Mouse (Mus musculus): ENCODE results near the gene 4933402N03Rik.

Gene 4933402N03Rik

DNA sequence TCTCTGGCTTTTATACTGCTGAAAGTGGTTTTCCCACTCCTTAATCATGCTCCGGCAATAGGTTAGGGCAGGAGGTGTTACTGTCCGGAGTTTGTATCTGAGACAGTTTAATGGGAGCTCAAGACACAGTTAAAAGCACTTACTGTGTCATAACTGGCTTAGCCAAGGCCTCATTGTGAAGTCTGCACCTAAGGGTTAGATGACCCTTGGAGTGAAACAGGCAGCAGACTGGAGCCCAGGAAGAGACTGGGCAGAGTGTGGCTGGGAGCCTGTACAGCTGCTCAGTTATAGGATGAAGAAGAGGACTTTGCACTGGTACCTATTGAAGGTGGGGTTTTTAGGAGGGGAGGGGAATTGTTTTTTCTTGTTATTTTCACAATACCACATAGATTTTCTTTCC lies at the start of gene 4933402N03Rik:
TSS of gene 4933402N03Rik (minus strand) at position 101 of the 400 bp plus-strand sequence.
- DNase-seq (ENCODE audit: low read depth, low spot score): no peak

GRCm38 (mm10) chr7:131187996-131188395 lies 41.9 kb upstream of the 4933402N03Rik start:
- DNase-seq (ENCODE audit: low read depth, low spot score): no peak

- no peak for DNase-seq (ENCODE audit: low read depth, low spot score)
Measured at GRCm38 (mm10) chr7:131187047-131187446, 40.9 kb upstream of the 4933402N03Rik start.

DNA sequence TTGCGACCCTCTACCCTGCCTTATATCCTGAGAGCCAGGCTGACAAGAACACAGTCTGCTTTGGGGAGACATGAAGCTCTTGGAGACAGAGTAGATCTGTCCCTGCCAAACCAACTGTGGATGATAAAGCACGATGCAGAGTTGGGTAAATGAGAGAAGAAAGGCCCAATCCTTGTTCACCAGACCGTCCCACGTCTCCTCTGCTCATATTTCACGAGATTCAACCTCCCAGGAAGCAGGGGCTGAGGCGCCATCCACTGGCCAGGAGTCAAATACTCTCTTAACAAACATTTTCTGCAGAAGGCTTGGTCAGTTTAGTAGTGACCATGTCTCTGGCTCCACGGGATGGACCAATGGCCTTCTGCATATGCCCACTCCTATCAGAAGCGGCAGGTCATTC lies 38.2 kb upstream of the 4933402N03Rik start:
- no peak for DNase-seq (ENCODE audit: low read depth, low spot score)

- DNase-seq (ENCODE audit: low read depth, low spot score): peak; percentile 63
Measured at GRCm38 (mm10) chr7:131182685-131183084, 36.6 kb upstream of the 4933402N03Rik start.

- no peak for DNase-seq (ENCODE audit: low read depth, low spot score)
Measured at GRCm38 (mm10) chr7:131174121-131174520, 28.0 kb upstream of the 4933402N03Rik start, which contains the start of gene 5430419D17Rik. 5430419D17Rik (plus strand) TSS chr7:131174402.

DNA sequence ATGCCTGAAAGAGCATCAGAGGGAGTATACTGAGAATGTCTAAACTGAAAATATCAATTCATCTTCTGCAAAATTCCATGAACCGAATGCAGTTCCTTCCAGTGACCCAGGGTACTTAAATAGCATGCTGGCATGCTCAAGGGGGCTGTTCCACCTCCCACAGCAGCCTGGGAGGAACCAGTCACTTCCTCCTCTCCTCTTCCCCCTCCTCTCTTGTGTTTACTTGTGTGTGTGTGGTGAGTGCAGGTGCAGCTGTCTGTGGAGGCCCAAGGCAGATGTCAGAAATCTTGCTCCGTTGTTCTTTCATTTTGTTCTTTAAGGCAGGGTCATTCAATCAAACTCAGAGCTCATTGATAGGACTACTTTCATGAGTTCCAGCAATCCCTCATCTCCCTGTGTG lies 23.0 kb upstream of the 4933402N03Rik start:
- DNase-seq (ENCODE audit: low read depth, low spot score): no peak

- no peak for DNase-seq (ENCODE audit: low read depth, low spot score)
Measured at GRCm38 (mm10) chr7:131167771-131168170, 21.7 kb upstream of the 4933402N03Rik start.

- no peak for DNase-seq (ENCODE audit: low read depth, low spot score)
Measured at GRCm38 (mm10) chr7:131162251-131162650, 16.1 kb upstream of the 4933402N03Rik start.

DNA sequence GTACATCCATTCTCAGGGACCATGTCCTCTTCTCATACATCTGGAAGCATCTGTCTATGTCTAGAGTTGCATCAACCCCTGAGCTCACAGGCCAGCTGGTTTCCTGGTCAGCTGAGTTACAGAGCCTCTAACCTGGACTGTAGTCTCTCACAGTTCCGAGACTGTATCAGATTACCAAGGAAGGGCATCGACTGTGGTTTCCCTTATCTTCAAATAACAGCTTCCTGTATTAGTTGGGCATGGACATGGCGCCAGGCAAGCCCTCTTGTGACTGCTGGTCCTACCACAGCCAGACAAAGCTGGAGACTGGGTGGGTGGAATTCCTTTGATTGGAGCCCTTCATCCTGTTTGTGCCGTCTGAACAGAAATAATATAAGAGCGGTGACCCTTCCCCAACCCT lies 6.9 kb upstream of the 4933402N03Rik start:
- no peak for DNase-seq (ENCODE audit: low read depth, low spot score)

DNA sequence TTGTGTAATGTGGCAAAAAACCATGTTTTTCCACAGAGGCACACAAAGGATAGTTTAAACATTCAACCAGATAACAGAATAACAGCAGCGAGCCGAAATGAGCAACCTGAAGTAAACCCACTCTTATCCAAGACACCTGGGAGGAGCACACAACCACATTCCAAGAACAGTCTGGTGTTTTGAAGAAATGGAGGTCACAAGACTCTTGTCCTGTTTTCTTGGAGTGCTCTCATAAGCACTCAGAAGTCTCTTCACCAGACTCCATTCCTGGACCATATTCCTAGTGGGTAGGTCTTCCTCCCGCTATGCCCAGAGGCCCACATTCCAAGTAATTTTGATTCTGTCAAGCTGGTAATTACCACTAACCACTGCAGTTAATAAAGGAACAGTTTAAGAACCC lies 4.1 kb upstream of the 4933402N03Rik start:
- DNase-seq (ENCODE audit: low read depth, low spot score): no peak

DNA sequence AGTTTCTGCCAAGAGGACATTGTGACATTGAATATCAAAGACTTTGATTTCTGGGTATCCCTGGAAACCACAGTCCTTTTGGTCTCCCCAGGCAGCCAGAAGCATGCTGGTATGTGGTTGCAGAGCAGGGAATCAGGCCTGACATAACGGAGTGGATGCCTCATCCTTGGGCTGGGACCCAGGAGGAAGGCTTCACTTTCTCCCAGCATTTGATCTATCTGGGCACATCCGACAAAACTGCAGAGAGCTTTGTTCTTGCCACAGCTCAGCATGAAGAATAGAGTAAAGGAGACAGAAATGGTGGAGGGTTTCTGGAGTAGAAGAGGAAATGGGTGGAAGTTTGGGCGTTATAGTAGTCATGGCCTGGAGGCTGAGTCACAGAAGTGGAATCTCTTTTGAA lies 12.9 kb downstream of the 4933402N03Rik start:
- no peak for DNase-seq (ENCODE audit: low read depth, low spot score)

- DNase-seq (ENCODE audit: low read depth, low spot score): no peak
Measured at GRCm38 (mm10) chr7:131130021-131130420, 16.1 kb downstream of the 4933402N03Rik start.

DNA sequence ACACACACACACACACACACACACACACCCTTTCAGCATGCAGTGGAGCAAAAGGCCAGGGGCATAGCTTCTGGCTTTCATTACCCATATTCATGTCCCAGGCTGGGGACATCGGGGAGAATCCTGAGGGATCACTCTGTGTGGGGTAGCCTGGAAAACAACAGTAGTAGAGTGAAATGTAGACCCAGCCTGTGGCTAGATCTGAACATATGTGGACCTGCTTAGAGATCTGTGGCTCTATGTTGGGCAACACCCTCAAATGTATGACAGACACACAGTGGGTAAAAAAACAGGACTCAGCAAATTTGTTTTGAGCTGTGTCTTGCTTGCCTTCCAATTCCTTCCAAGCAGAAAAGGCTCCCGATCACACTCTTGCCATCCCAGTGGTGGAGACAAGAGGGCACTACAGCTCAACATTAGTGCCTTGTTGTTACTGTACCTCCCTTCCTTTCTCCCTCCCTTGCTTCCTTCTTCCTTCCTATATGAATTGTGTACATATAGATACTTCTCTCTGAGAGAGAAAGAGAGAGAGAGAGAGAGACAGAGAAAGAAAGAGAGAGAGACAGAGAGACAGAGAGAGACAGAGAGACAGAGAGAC lies 23.8 kb downstream of the 4933402N03Rik start:
- DNase-seq (ENCODE audit: low read depth, low spot score): no peak

DNA sequence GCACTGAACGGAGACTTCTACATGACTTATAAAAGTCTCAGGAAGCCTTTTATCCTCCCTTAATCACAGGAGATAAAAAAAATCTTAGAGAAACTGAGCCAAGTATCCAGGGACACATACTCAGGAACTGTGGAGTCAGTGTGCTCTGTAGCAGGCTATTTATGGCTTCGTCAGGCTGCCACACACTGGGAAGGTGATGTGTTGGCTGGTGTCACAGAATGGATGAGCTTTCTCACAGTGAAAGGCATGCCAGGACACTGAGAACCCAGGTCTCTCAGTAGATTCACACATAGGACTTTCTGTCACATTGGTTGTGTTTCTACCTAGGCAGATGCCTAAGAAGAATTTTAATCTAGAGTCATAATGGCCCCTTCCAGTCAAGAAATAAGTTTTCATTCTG lies 31.7 kb downstream of the 4933402N03Rik start:
- DNase-seq (ENCODE audit: low read depth, low spot score): no peak

DNA sequence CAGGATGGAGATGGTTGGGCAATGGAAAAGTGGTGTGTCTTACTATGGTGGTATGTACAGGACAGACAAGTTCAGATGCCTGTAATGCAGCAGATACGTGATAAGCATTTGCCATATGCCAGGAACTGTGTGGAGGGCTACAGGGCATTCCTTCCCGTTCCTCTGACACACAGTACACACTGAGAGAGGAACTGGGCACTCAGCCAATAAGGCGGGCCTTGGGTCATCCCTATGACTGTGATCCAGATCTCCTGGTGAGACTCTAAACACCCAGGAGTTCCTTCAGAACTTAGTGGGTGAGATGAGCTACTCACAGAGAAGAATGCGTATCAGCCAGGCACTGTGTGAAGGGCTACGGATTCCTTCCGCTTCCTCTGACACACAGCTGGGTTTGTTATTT lies 32.4 kb downstream of the 4933402N03Rik start:
- no peak for DNase-seq (ENCODE audit: low read depth, low spot score)

DNA sequence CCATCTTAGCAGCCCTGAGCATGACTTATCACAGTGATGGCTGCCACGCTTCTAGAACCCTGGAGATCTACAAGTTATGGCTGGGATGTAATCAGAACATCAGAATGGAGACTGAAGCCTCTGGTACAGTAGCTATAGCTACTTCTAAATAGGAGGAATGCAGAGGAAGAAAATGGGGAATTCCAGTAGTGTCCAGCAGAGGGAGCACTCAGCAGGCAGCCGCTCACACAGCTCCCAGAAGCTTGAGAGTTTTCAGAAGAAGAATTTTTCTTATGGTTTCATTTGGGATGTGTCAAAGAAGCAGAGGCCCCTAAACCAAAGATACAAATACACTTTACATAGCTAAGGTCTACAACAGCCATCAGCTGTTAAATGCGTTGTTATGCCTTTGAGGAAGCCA lies 33.6 kb downstream of the 4933402N03Rik start:
- peak; percentile 29 for DNase-seq (ENCODE audit: low read depth, low spot score)
